Mouse (Mus musculus) adrenal gland, adult 10 weeks (tissue): ENCODE results near the gene Mdfi. TPM values are rescaled to one million over a fixed set of nuclear protein-coding genes. Genes with fewer than 3 reads are reported as not detected.

Experiments used
- polyA plus RNA-seq: library from polyadenylated mRNA; stranded (reverse); fragments of 350-450 nt; fragmentation: Illumina TruSeq; extraction: RNeasy Lipid Tissue Mini Kit (QIAGEN cat#74804); gene quantifications from one replicate; pipeline ENCODE4 v1.2.3, GENCODE M21; 2014; ENCODE audit warnings: low read depth, low replicate concordance

The Mdfi gene
- polyA plus RNA-seq: not detected

GRCm38 (mm10) chr17:47834482-47834767, at the start of gene Mdfi:
Gene Mdfi, minus strand, starts transcription at chr17:47834691.

Other genes starting within 250 kb of the Mdfi start
- 2.0 TPM for gene Bysl, start 223.2 kb downstream of the Mdfi start, polyA plus RNA-seq
- gene Med20, start 223.1 kb downstream of the Mdfi start, polyA plus RNA-seq: 16.0 TPM
- 0.52 TPM for gene Gm20517, start 223.1 kb downstream of the Mdfi start, polyA plus RNA-seq
- gene Usp49, start 204.0 kb downstream of the Mdfi start, polyA plus RNA-seq: 2.7 TPM
- gene Tomm6, start 146.3 kb downstream of the Mdfi start, polyA plus RNA-seq: 27.5 TPM
- 0.47 TPM for gene Frs3, start 145.7 kb downstream of the Mdfi start, polyA plus RNA-seq
- not detected for gene Gm21981, start 140.2 kb downstream of the Mdfi start, polyA plus RNA-seq
- gene Prickle4, start 140.0 kb downstream of the Mdfi start, polyA plus RNA-seq: not detected
- not detected for gene Pgc, start 107.8 kb downstream of the Mdfi start, polyA plus RNA-seq
- not detected for gene Tfeb, start 97.7 kb downstream of the Mdfi start, polyA plus RNA-seq
- 0.29 TPM for gene Foxp4, start 90.0 kb upstream of the Mdfi start, polyA plus RNA-seq
- not detected for gene 1700122O11Rik, start 203.6 kb upstream of the Mdfi start, polyA plus RNA-seq